Mouse (Mus musculus): ENCODE measurements around the gene Dmtf1. TPM values are rescaled to one million over a fixed set of nuclear protein-coding genes. Genes with fewer than 3 reads are reported as not detected.
"Not testable (repeated sequence)": the region's sequence is repeated elsewhere in the genome, so short reads cannot be mapped to it uniquely, and the experiment has no call there.

Dmtf1 gene
- 10 to 100 TPM; 52.7 to 58.7 TPM for total RNA-seq (2021)

DNA sequence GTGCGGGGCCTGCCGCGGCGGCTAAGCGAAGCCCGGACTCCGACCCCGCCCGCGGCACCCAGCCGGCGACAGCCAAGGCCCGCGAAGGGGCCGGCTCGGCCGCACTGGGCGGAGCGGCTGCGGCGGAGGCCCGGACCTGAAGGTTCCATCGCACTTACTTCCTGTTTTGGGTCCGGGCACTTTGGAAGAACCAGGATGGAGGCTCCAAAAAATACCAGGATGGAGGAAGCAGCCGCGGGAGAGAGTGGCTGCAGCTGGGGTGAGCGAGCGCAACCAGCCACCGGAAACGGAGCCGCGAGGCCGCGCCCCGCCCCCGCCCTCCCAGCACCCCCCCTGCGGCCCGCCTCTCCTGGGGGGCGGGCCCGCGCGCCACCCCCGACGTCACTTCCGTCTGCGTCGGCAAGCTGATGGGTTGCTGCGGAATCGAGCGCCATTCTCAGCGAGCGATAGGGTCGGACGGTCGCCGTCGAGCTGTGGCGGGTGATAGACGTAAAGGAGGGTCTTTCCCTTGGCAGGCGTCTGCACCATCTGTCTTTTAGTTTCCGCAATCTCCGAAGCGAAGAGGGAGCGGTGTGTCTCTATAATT, at the start of gene Dmtf1:
TSS of gene Dmtf1 (minus strand) at position 321 of the 586 bp plus-strand sequence.
- DNase-seq = peak; percentile 92
- intact Hi-C loops (cut with DNase I) = loop anchor here (10.0 kb wide), 2 partner anchors 103 to 1473 kb away; partner anchors contain the start of gene 9330182L06Rik

DNA sequence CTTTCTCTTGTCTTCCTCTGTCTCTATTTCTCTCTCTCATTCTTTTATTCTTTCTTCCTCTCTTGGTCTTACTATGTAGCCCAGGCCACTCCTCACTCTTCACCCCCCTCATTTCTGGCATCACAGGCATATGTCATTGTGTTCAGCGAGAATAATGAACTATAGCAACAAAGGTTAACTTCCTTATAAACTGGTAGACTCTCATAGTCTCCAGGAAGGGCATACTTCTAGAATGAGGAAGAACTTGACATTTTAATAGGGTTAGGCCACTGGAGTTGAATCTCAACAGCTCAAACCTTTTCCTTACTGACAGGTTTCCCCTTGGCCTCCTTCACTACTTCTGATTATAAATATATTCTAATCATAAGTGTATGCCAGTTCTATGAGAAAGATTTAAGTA, 24.9 kb upstream of the Dmtf1 start:
- DNase-seq = no peak
- intact Hi-C loops (cut with DNase I) = no loop called here

DNA sequence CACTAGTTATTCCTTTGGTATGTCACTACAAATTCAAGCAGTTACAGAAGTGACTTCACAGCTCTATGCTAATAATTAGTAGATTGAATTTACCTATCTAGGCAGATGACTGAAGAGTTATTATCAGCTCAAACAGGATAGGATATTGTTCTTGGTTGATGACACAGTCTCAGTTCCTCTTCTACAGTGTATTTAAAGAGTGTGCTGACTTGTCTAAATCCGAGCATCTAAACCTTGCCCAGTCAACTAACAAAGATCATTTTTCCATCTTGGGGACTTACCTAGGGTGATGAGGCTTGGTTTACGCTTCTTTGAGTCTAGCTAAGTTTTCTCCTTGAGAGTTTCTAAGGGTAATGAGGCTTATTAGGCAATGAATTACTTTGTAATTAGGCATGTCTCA, 11.7 kb upstream of the Dmtf1 start:
- intact Hi-C loops (cut with DNase I) = no loop called here

DNA sequence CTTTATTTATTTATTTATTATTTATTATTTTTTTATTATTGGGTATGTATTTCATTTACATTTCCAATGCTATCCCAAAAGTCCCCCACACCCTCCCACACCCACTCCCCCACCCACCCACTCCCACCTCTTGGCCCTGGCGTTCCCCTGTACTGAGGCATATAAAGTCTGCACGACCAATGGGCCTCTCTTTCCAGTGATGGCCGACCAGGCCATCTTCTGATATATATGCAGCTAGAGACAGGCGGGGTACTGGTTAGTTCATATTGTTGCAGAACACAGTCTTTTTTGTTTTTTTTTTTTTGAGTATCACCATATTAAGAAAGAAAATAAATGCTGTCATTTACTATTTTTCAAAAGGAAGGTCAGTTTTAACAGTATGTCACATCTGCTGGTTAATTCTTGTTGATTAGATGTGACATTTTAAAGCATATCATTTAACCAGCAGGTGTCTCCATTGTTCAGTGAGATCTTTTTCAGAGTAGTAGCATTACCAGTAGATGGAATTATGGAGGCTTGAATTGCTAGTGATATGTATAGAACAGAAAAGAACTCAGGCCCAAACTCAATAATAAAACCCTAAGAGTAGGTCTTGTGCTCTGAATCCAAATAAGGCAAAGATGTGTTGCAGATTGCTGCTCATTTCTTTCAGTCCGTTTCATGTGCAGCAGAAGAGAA, 7.9 kb upstream of the Dmtf1 start:
- intact Hi-C loops (cut with DNase I) = loop anchor here (2.0 to 10.0 kb wide), 3 partner anchors 95 to 1465 kb away; partner anchors contain the start of gene 9330182L06Rik
- not testable (repeated sequence) for DNase-seq

More for the DNA sequence above, 11.7 kb upstream of the Dmtf1 start:
- DNase-seq = no peak

DNA sequence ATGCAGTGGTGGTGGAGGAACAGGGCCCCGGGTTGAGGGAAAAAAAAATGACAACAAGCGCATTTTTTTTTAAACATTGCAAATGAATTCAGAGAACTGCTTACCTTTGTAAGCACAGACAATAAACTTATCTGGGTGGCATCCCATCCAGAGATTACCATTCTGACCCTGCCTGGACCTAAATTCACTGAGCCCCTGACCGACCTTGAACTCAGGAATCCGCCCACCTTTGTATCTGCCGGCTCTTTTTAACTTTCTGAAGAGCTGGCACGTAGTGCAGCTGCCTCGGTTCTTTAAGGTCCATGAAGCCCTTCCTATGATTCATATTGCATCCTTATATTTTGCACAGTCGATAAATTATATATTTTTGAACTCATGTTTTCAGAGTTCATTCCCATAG, 4.8 kb upstream of the Dmtf1 start:
- DNase-seq = no peak
- intact Hi-C loops (cut with DNase I) = loop anchor here (10.0 kb wide), 2 partner anchors 98 to 1468 kb away; partner anchors contain the start of gene 9330182L06Rik

GRCm38 (mm10) chr5:9165151-9165550, 3.6 kb upstream of the Dmtf1 start:
- DNase-seq = not testable (repeated sequence)
- intact Hi-C loops (cut with DNase I) = loop anchor here (10.0 kb wide), 2 partner anchors 100 to 1470 kb away; partner anchors contain the start of gene 9330182L06Rik

DNA sequence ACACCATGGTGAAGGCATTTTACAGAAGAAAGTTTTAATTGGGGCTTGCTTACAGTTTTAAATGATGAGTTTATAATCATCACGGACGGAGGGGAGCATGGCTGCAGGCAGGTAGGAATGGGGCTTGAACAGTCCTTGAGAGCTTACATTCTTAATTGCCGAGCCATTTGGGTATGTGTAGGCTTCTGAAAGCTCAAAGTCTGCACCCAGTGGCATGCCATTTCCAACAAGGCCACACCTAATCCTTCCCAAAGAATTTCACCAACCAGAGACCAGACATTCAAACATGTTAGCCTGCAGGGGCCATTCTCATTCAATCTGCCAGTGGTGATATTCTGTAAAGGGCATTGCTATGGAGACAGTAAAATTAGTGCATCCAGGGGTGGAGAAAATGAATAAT, 1.8 kb upstream of the Dmtf1 start:
- no peak for DNase-seq
- intact Hi-C loops (cut with DNase I) = loop anchor here (10.0 kb wide), 2 partner anchors 101 to 1471 kb away; partner anchors contain the start of gene 9330182L06Rik

DNA sequence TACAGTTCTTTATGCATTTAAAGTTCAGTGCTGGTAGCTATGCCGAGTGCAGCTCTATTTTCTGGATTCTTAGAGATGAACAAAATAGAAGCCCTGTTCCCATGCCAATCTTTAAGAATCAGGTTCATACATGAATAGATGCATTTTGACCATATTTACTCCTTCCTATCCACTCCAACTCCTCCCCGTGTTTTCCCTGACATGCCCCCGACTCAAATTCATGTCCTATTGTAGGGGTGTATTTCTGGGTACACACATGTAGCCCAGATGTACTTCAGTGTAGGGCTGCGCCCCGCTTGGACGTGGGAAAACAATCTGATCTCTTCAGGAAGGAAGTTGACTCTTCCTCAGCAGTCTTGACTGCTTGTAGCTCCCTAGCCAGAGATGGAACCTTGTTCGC, 512 bp upstream of the Dmtf1 start:
- intact Hi-C loops (cut with DNase I) = loop anchor here (10.0 kb wide), 2 partner anchors 103 to 1473 kb away; partner anchors contain the start of gene 9330182L06Rik
- DNase-seq = no peak

GRCm38 (mm10) chr5:9160831-9161455, 633 bp downstream of the Dmtf1 start:
- peak; percentile 73 for DNase-seq

GRCm38 (mm10) chr5:9157336-9157735, 4.2 kb downstream of the Dmtf1 start:
- no peak for DNase-seq
- intact Hi-C loops (cut with DNase I) = no loop called here

More at GRCm38 (mm10) chr5:9160831-9161455, 633 bp downstream of the Dmtf1 start:
- intact Hi-C loops (cut with DNase I) = loop anchor here (10.0 kb wide), 2 partner anchors 104 to 1474 kb away; partner anchors contain the start of gene 9330182L06Rik

GRCm38 (mm10) chr5:9156746-9157145, 4.8 kb downstream of the Dmtf1 start:
- intact Hi-C loops (cut with DNase I) = no loop called here
- DNase-seq = no peak

- intact Hi-C loops (cut with DNase I) = no loop called here
- no peak for DNase-seq
These were observed 12.2 kb downstream of the Dmtf1 start for GRCm38 (mm10) chr5:9149273-9149850.

DNA sequence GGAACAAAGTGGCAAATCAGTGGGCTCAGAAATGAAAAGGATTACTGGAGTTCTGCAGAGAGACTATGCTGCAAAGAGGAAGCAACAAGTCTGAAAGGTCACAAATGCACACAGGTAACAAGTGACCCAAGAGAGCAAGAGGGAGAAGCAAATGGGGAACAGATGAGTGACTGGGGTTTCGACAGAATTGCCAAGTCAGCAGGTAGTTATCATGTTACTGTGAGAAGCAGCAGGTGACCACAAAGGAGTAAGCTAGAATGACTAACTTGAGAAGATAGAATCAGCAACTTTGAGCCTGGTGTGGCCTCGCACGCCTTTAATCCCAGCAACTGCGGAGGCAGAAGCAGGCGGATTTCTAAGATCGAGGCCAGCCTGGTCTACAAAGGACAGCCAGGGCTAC, 19.2 kb downstream of the Dmtf1 start:
- DNase-seq = no peak
- intact Hi-C loops (cut with DNase I) = no loop called here

GRCm38 (mm10) chr5:9140724-9141123, 20.9 kb downstream of the Dmtf1 start:
- intact Hi-C loops (cut with DNase I) = no loop called here
- no peak for DNase-seq

- no peak for DNase-seq
- intact Hi-C loops (cut with DNase I) = no loop called here
These were observed 26.0 kb downstream of the Dmtf1 start for GRCm38 (mm10) chr5:9135588-9135987.

DNA sequence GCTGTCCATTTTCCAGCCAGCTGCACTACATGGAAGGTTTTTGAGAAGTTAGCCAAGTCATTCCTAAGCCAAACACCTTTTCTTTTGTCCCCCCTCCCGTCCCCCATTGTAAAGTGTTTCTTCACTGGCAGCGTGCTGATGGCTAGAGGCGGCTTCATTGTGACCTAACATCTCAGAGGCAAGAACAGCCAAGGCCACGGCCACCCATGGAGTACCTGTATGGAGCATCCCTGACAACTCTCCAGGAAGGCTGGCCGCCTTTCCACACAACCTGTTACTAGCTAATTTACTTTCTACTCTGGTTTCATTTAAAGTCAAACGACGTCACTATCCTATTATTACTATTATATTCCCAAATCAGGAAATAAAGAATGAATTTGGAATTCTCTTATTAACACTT, 29.8 kb downstream of the Dmtf1 start:
- no peak for DNase-seq
- intact Hi-C loops (cut with DNase I) = no loop called here

GRCm38 (mm10) chr5:9128566-9128965, 33.0 kb downstream of the Dmtf1 start:
- DNase-seq = no peak
- intact Hi-C loops (cut with DNase I) = no loop called here

DNA sequence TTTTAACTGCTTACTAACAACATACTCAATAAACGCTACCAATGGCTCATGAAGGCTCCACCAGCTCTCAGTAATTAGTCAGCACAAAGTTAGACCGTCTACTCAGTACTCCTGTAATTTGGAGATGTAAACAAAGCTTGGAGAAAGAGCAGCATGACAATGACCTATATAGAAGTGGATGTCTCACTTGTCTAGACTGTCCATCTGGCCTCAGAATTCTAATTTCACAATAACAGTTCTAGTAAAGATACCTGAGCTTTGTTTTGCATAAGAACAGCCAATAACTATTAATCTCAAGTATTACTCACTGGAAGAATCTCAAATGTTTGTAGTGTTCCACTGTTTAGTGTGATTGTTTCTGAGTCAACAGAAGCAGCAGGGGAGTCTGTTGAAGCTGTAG, 37.4 kb downstream of the Dmtf1 start:
- intact Hi-C loops (cut with DNase I) = no loop called here
- DNase-seq = no peak

DNA sequence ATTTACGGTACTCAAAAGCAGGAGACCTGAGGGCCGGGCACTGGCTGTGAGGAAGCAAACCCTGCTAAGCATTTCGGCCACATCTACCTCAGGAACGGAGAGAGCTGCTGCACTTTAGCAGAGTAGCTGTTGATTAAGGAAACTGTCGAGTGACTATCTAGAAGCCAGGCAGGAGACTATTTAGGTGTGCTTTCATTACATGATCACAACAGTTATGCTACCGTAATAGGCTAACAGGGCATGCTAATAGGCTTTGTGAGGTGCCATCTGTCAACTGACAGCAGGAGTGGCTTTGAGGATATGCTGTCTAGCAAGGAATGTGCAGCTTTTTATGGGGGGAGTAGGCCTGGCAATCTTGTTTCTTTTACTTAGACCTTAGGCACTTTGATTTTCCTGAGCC, 47.4 kb downstream of the Dmtf1 start:
- no peak for DNase-seq
- intact Hi-C loops (cut with DNase I) = no loop called here

DNA sequence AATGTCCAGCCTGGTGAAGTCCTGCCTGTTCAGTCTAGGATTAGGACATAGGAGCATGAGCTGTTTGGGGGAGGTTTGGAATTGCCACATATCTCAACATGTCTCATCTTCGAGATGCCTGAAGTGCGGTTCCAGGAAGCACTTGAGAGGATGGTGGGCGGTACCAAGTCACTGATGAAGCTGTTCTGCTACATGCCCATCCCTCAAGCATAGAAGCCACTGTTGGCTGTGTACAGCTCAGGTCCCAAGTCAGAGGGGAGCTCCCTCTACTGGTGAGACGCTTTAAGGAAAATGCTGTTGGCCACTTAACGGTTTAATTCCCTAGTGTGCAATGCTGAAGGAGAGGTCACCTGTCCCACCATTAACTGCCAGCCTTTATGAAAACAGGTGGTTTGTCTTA, 49.8 kb downstream of the Dmtf1 start:
- DNase-seq = peak; percentile 45
- intact Hi-C loops (cut with DNase I) = no loop called here

- intact Hi-C loops (cut with DNase I) = no loop called here
- no peak for DNase-seq
These were observed 50.3 kb downstream of the Dmtf1 start for GRCm38 (mm10) chr5:9111285-9111684.

Data from left cerebral cortex, postnatal 4 days (tissue).